In the genomic region with DNA sequence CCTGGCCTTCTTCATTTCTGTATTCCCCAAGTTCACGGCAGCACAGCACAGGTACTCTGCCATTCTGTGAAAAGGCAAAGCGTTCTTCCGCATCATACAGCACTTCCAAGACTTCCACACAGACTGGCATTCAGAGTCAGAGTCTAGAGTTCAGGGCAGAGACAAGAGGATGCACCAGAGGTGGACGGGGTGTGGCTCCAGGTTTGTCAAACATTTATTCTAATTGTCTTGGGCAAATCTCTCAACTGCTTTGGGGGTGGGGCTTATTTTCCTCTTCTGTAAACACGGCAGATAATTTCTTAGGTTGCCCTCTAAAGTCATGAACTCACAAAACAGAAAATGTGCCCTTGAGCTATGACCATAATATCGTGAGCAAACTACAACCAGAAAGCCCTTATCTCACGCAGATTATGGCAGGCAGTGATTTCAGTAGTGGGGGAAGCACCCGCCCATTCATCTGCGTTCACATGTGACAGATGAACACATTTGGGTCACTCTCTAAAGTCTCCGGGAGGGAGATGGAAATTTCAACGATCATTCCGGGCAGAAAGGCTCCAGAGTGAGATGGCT, we compare ENCODE assay signal across 19 mouse cellular contexts. TPM values are rescaled to one million over a fixed set of nuclear protein-coding genes. Genes with fewer than 3 reads are reported as not detected.
DNase-seq lines count a peak whose midpoint lies in the region; ATAC-seq and TF ChIP-seq lines count a peak whose summit lies in the region.
"Had no signal": no experiment of that assay in that cellular context is flagged by ENCODE, and none has a peak within 500 bp of the region (broad histone marks: within the 10 kb centered on the region; RNA-seq: fewer than 3 reads in every experiment).

No protein-coding gene starts in this region.

- H3K9me3 ChIP-seq in forebrain, embryonic 10.5 days, result no peaks in the 10 kb centered on the region
- no peaks in the 10 kb centered on the region for H3K9me3 ChIP-seq in forebrain, postnatal 0 days (ENCODE audit: low read length)
- no peaks in the 10 kb centered on the region for H3K9me3 ChIP-seq in heart, embryonic 13.5 days
- no peaks in the 10 kb centered on the region for H3K9me3 ChIP-seq in limb, embryonic 15.5 days
- H3K9me3 ChIP-seq in limb, embryonic 10.5 days (replicated peaks), result no peaks in the 10 kb centered on the region
- no peaks in the 10 kb centered on the region for H3K9me3 ChIP-seq in intestine, embryonic 15.5 days
- H3K9me3 ChIP-seq: embryonic facial prominence, embryonic 15.5 days; hindbrain, embryonic 12.5 days had no signal

- H3K9ac ChIP-seq in forebrain, postnatal 0 days, result no peak overlapping the region
- H3K9ac ChIP-seq in heart, embryonic 13.5 days, result no peak overlapping the region
- H3K9ac ChIP-seq in limb, embryonic 15.5 days, result no peak overlapping the region
- no peak overlapping the region for H3K9ac ChIP-seq in intestine, embryonic 15.5 days
- H3K9ac ChIP-seq: embryonic facial prominence, embryonic 15.5 days; hindbrain, embryonic 12.5 days had no signal

- no peak for ATAC-seq in forebrain, postnatal 0 days
- no peak for ATAC-seq in heart, embryonic 13.5 days (ENCODE audit: extremely low read depth, insufficient number of reproducible peaks, low FRiP score, low TSS enrichment)
- ATAC-seq in limb, embryonic 15.5 days (ENCODE audit: insufficient number of reproducible peaks, low FRiP score, low TSS enrichment, low read depth), result no peak
- peak; percentile 64 for ATAC-seq in intestine, embryonic 15.5 days
- ATAC-seq: CD4-positive, CD25-positive, alpha-beta regulatory T cell, adult 4 months had no signal

- H3K27me3 ChIP-seq in forebrain, embryonic 10.5 days (ENCODE audit: poor library complexity, severe bottlenecking), result no peaks in the 10 kb centered on the region
- H3K27me3 ChIP-seq in forebrain, postnatal 0 days (ENCODE audit: insufficient read depth, low read length), result no peaks in the 10 kb centered on the region
- H3K27me3 ChIP-seq in heart, embryonic 13.5 days (replicated peaks), result no peaks in the 10 kb centered on the region
- no peaks in the 10 kb centered on the region for H3K27me3 ChIP-seq in limb, embryonic 15.5 days
- no peaks in the 10 kb centered on the region for H3K27me3 ChIP-seq in limb, embryonic 10.5 days (ENCODE audit: low read depth, poor library complexity, severe bottlenecking)
- no peaks in the 10 kb centered on the region for H3K27me3 ChIP-seq in intestine, embryonic 15.5 days (replicated peaks)
- H3K27me3 ChIP-seq: embryonic facial prominence, embryonic 15.5 days; hindbrain, embryonic 12.5 days had no signal

- no peak for DNase-seq in forebrain, embryonic 10.5 days (ENCODE audit: extremely low spot score, low spot score)
- no peak for DNase-seq in forebrain, postnatal 0 days
- DNase-seq in heart, postnatal 25 days (ENCODE audit: low spot score), result no peak
- DNase-seq in limb, embryonic 10.5 days (ENCODE audit: low spot score), result no peak
- DNase-seq in embryo, embryonic 9.5 days (ENCODE audit: extremely low spot score), result no peak
- DNase-seq: cerebellum, adult 18-20 months; cerebellum, postnatal 25 days; embryo, embryonic 11 days; gastrocnemius, postnatal 36 days; lung, postnatal 10 days; midbrain, embryonic 14.5 days; retina, postnatal 1 day had no signal

- peaks cover 8% of the 10 kb centered on the region for H3K36me3 ChIP-seq in forebrain, embryonic 10.5 days (replicated peaks)
- H3K36me3 ChIP-seq in forebrain, postnatal 0 days (ENCODE audit: insufficient read depth), result no peaks in the 10 kb centered on the region
- no peaks in the 10 kb centered on the region for H3K36me3 ChIP-seq in heart, embryonic 13.5 days
- peaks cover under 1% of the 10 kb centered on the region for H3K36me3 ChIP-seq in limb, embryonic 15.5 days
- H3K36me3 ChIP-seq in limb, embryonic 10.5 days, result peaks cover 6% of the 10 kb centered on the region; the same call in 1 of the 2 replicates
- no peaks in the 10 kb centered on the region for H3K36me3 ChIP-seq in intestine, embryonic 15.5 days
- H3K36me3 ChIP-seq: hindbrain, embryonic 12.5 days had no signal

- H3K4me1 ChIP-seq in forebrain, embryonic 10.5 days, result peaks cover 68% of the 10 kb centered on the region
- H3K4me1 ChIP-seq in forebrain, postnatal 0 days (ENCODE audit: insufficient read depth), result no peaks in the 10 kb centered on the region; the same call in 1 of the 2 replicates
- peaks cover 89% of the 10 kb centered on the region for H3K4me1 ChIP-seq in heart, embryonic 13.5 days
- peaks cover 56% of the 10 kb centered on the region for H3K4me1 ChIP-seq in limb, embryonic 15.5 days
- peaks cover 34% of the 10 kb centered on the region for H3K4me1 ChIP-seq in limb, embryonic 10.5 days
- H3K4me1 ChIP-seq in intestine, embryonic 15.5 days (replicated peaks), result peaks cover 58% of the 10 kb centered on the region

- intact Hi-C loops in heart, postnatal 25 days (cut with DNase I), result no loop called here

- 91% methylated on average over 12 of the region's 12 CpGs for WGBS in forebrain, embryonic 10.5 days
- WGBS in forebrain, postnatal 0 days, result 84% methylated on average over 12 of the region's 12 CpGs
- WGBS in heart, embryonic 13.5 days, result 49% methylated on average over 12 of the region's 12 CpGs
- WGBS in limb, embryonic 15.5 days, result 79% methylated on average over 12 of the region's 12 CpGs
- WGBS in limb, embryonic 10.5 days, result 90% methylated on average over 12 of the region's 12 CpGs
- WGBS in intestine, embryonic 15.5 days, result 62% methylated on average over 12 of the region's 12 CpGs

- H3K27ac ChIP-seq in forebrain, embryonic 10.5 days, result peak overlapping the region; percentile 80; the same call in 1 of the 2 replicates
- no peak overlapping the region for H3K27ac ChIP-seq in forebrain, postnatal 0 days (ENCODE audit: low read depth, low read length)
- H3K27ac ChIP-seq in heart, embryonic 13.5 days (replicated peaks), result peak overlapping the region; percentile 26
- peak overlapping the region; percentile 24; the same call in 1 of the 2 replicates for H3K27ac ChIP-seq in limb, embryonic 15.5 days
- H3K27ac ChIP-seq in limb, embryonic 10.5 days, result no peak overlapping the region
- H3K27ac ChIP-seq in intestine, embryonic 15.5 days, result no peak overlapping the region
- H3K27ac ChIP-seq: embryonic facial prominence, embryonic 15.5 days had no signal

- H3K4me3 ChIP-seq in forebrain, embryonic 10.5 days, result no peak overlapping the region
- no peak overlapping the region for H3K4me3 ChIP-seq in forebrain, postnatal 0 days (ENCODE audit: low read depth, low read length)
- no peak overlapping the region for H3K4me3 ChIP-seq in heart, embryonic 13.5 days
- H3K4me3 ChIP-seq in limb, embryonic 15.5 days, result no peak overlapping the region
- no peak overlapping the region for H3K4me3 ChIP-seq in limb, embryonic 10.5 days
- no peak overlapping the region for H3K4me3 ChIP-seq in intestine, embryonic 15.5 days (replicated peaks)
- H3K4me3 ChIP-seq: embryonic facial prominence, embryonic 15.5 days; hindbrain, embryonic 12.5 days; myocyte had no signal

- no peak overlapping the region for H3K4me2 ChIP-seq in forebrain, postnatal 0 days (ENCODE audit: low read depth)
- peak overlapping the region; percentile 38 for H3K4me2 ChIP-seq in heart, embryonic 13.5 days
- no peak overlapping the region for H3K4me2 ChIP-seq in limb, embryonic 15.5 days
- peak overlapping the region; percentile 9 for H3K4me2 ChIP-seq in intestine, embryonic 15.5 days (replicated peaks)
- H3K4me2 ChIP-seq: embryonic facial prominence, embryonic 15.5 days; hindbrain, embryonic 12.5 days had no signal

- no peak for TF ChIP-seq CTCF in forebrain, postnatal 0 days (IDR thresholded peaks at IDR 0.05; ENCODE audit: low read depth)

RNA-seq across cellular contexts. Expression of a gene that starts 6.1 kb away (rescaled TPM):
- 5.6 and 6.5 TPM in 2 replicates for polyA plus RNA-seq in forebrain, embryonic 10.5 days (2016; fragmentation: Nextera tagmentation; extraction: Ambion mirVana)
- total RNA-seq in forebrain, postnatal 0 days (2014; rRNA removed), result 0.85 and 1.9 TPM in 2 replicates
- 0.98 and 1.3 TPM in 2 replicates for polyA plus RNA-seq in forebrain, postnatal 0 days (2015; fragmentation: Nextera tagmentation; extraction: Ambion mirVana)
- 4.3 and 4.4 TPM in 2 replicates for polyA plus RNA-seq in heart, embryonic 13.5 days (2015; fragmentation: Nextera tagmentation; extraction: Ambion mirVana)
- total RNA-seq in heart, postnatal 25 days (2021), result 1 to 10 TPM; 6.9 to 7.4 TPM
- 10.9 and 11.5 TPM in 2 replicates for polyA plus RNA-seq in limb, embryonic 15.5 days (2015; fragmentation: Nextera tagmentation; extraction: Ambion mirVana)
- 5.1 and 6.1 TPM in 2 replicates for polyA plus RNA-seq in limb, embryonic 10.5 days (2016; fragmentation: Nextera tagmentation; extraction: Ambion mirVana)
- polyA plus RNA-seq in intestine, embryonic 15.5 days (2015; fragmentation: Nextera tagmentation; extraction: Ambion mirVana), result 6.4 and 6.9 TPM in 2 replicates

Comparison
In these comparisons a context has a peak if more than half of its experiments do, and no peak if none do; other contexts are left out.
1. H3K27ac ChIP-seq: peak in forebrain, embryonic 10.5 days (single experiment), heart, embryonic 13.5 days (single experiment) and limb, embryonic 15.5 days (single experiment); none in forebrain, postnatal 0 days (single experiment), limb, embryonic 10.5 days (single experiment) and intestine, embryonic 15.5 days (single experiment).
2. H3K4me2 ChIP-seq: peak in heart, embryonic 13.5 days (single experiment) and intestine, embryonic 15.5 days (single experiment); none in forebrain, postnatal 0 days (single experiment) and limb, embryonic 15.5 days (single experiment).